Mouse (Mus musculus): Measurements from ENCODE around the gene Arhgef11. TPM values are rescaled to one million over a fixed set of nuclear protein-coding genes. Genes with fewer than 3 reads are reported as not detected.
A peak's percentile ranks its signal among the peaks of the same experiment; 100 is the strongest.

Arhgef11 gene
- total RNA-seq, 2 experiments from 2014 or later, result 20.4 TPM

GRCm38 (mm10) chr3:87659692-87660429 lies 42.5 kb downstream of the Arhgef11 start:
- DNase-seq, result peak in 1 of 2 experiments; percentile 4
- intact Hi-C loops (cut with DNase I), result no loop called here

GRCm38 (mm10) chr3:87660479-87660878 lies 43.1 kb downstream of the Arhgef11 start:
- DNase-seq, result no peak
- intact Hi-C loops (cut with DNase I), result no loop called here

- no peak for DNase-seq
- intact Hi-C loops (cut with DNase I), result no loop called here
Observed at GRCm38 (mm10) chr3:87661291-87661690, 43.9 kb downstream of the Arhgef11 start.

GRCm38 (mm10) chr3:87718525-87718924 lies 101.2 kb downstream of the Arhgef11 start:
- intact Hi-C loops (cut with DNase I), result no loop called here
- no peak for DNase-seq

- no peak for DNase-seq
- intact Hi-C loops (cut with DNase I), result no loop called here
Observed at GRCm38 (mm10) chr3:87724556-87724955, 107.2 kb downstream of the Arhgef11 start.

- DNase-seq, result no peak
- intact Hi-C loops (cut with DNase I), result no loop called here
Observed at GRCm38 (mm10) chr3:87725396-87726160, 108.2 kb downstream of the Arhgef11 start.

GRCm38 (mm10) chr3:87726191-87726590 lies 108.8 kb downstream of the Arhgef11 start:
- intact Hi-C loops (cut with DNase I), result no loop called here
- DNase-seq, result no peak

- no peak for DNase-seq
- intact Hi-C loops (cut with DNase I), result no loop called here
Observed at GRCm38 (mm10) chr3:87728696-87729095, 111.3 kb downstream of the Arhgef11 start.

- no peak for DNase-seq
- intact Hi-C loops (cut with DNase I), result no loop called here
Observed at GRCm38 (mm10) chr3:87733098-87733497, 115.7 kb downstream of the Arhgef11 start.

- intact Hi-C loops (cut with DNase I), result no loop called here
Observed at GRCm38 (mm10) chr3:87733984-87734761, 116.8 kb downstream of the Arhgef11 start.

GRCm38 (mm10) chr3:87735335-87735734 lies 118.0 kb downstream of the Arhgef11 start:
- no peak for DNase-seq
- intact Hi-C loops (cut with DNase I), result no loop called here

More at GRCm38 (mm10) chr3:87733984-87734761, 116.8 kb downstream of the Arhgef11 start:
- DNase-seq, result no peak

GRCm38 (mm10) chr3:87738906-87739305 lies 121.5 kb downstream of the Arhgef11 start:
- no peak for DNase-seq
- intact Hi-C loops (cut with DNase I), result no loop called here

- no peak for DNase-seq
- intact Hi-C loops (cut with DNase I), result no loop called here
Observed at GRCm38 (mm10) chr3:87742013-87742412, 124.7 kb downstream of the Arhgef11 start.

GRCm38 (mm10) chr3:87742735-87743134 lies 125.4 kb downstream of the Arhgef11 start:
- intact Hi-C loops (cut with DNase I), result no loop called here
- no peak for DNase-seq

- intact Hi-C loops (cut with DNase I), result no loop called here
Observed at GRCm38 (mm10) chr3:87743927-87744326, 126.6 kb downstream of the Arhgef11 start.

GRCm38 (mm10) chr3:87745036-87745659 lies 127.8 kb downstream of the Arhgef11 start:
- no peak for DNase-seq

More at GRCm38 (mm10) chr3:87743927-87744326, 126.6 kb downstream of the Arhgef11 start:
- no peak for DNase-seq

GRCm38 (mm10) chr3:87748431-87748830 lies 131.1 kb downstream of the Arhgef11 start, which contains the start of gene Lrrc71:
Gene Lrrc71 (minus strand): TSS chr3:87748625.
- intact Hi-C loops (cut with DNase I), result no loop called here
- no peak for DNase-seq

More at GRCm38 (mm10) chr3:87745036-87745659, 127.8 kb downstream of the Arhgef11 start:
- intact Hi-C loops (cut with DNase I), result no loop called here

GRCm38 (mm10) chr3:87749036-87749435 lies 131.7 kb downstream of the Arhgef11 start:
- DNase-seq, result peak; percentile 55 to 67
- intact Hi-C loops (cut with DNase I), result no loop called here

GRCm38 (mm10) chr3:87749977-87750376 lies 132.6 kb downstream of the Arhgef11 start:
- DNase-seq, result no peak
- intact Hi-C loops (cut with DNase I), result no loop called here

GRCm38 (mm10) chr3:87752567-87752966 lies 135.2 kb downstream of the Arhgef11 start:
- intact Hi-C loops (cut with DNase I), result no loop called here
- no peak for DNase-seq
